Mouse (Mus musculus): ENCODE results near the gene Pde4dip. TPM values are rescaled to one million over a fixed set of nuclear protein-coding genes. Genes with fewer than 3 reads are reported as not detected.

Gene Pde4dip
- polyA plus RNA-seq, 1 experiment from 2014 or later, result 27.1 TPM

- WGBS, result 2% methylated on average over 47 of the region's 47 CpGs
- H3K4me3 ChIP-seq (ENCODE audit: low read depth, low read length), result peak overlapping the region; percentile 77
- H3K9me3 ChIP-seq (ENCODE audit: control insufficient read depth, low read depth, low read length), result no peaks in the 10 kb centered on the region
- H3K27me3 ChIP-seq (ENCODE audit: control insufficient read depth, insufficient read depth, low read length), result no peaks in the 10 kb centered on the region
- peak overlapping the region; percentile 86 for H3K27ac ChIP-seq (ENCODE audit: low read length)
- no peaks in the 10 kb centered on the region for H3K36me3 ChIP-seq (ENCODE audit: control insufficient read depth, insufficient read depth, low read length)
- H3K4me2 ChIP-seq (replicated peaks; ENCODE audit: low read depth, low read length), result peak overlapping the region; percentile 94
- ATAC-seq (ENCODE audit: insufficient number of reproducible peaks, insufficient read depth, low FRiP score, low read depth), result peak; percentile 97
- H3K4me1 ChIP-seq (ENCODE audit: control insufficient read depth, insufficient read depth, low read length), result peaks cover 16% of the 10 kb centered on the region; the same call in 1 of the 2 replicates
- H3K9ac ChIP-seq (replicated peaks; ENCODE audit: low read depth, low read length), result peak overlapping the region; percentile 78
These were observed 120.4 kb downstream of the Pde4dip start for GRCm38 (mm10) chr3:97767771-97768762.

- H3K4me2 ChIP-seq (replicated peaks; ENCODE audit: low read depth, low read length), result peak overlapping the region; percentile 94
- WGBS, result 3% methylated on average over 40 of the region's 40 CpGs
- ATAC-seq (ENCODE audit: insufficient number of reproducible peaks, insufficient read depth, low FRiP score, low read depth), result no peak; the same call in 1 of the 2 replicates
These were observed 121.3 kb downstream of the Pde4dip start for GRCm38 (mm10) chr3:97767041-97767770.

GRCm38 (mm10) chr3:97766459-97766858 lies 122.0 kb downstream of the Pde4dip start:
- Histone ChIP-seq H3K27me3 (ENCODE audit: control insufficient read depth, insufficient read depth, low read length) (no peaks in the 10 kb centered on the region), H3K4me1 (ENCODE audit: control insufficient read depth, insufficient read depth, low read length) (peaks cover 16% of the 10 kb centered on the region; the same call in 1 of the 2 replicates), H3K9ac (replicated peaks; ENCODE audit: low read depth, low read length) (peak overlapping the region; percentile 78), H3K36me3 (ENCODE audit: control insufficient read depth, insufficient read depth, low read length) (no peaks in the 10 kb centered on the region), H3K27ac (ENCODE audit: low read length) (no peak overlapping the region), H3K4me2 (replicated peaks; ENCODE audit: low read depth, low read length) (peak overlapping the region; percentile 94), H3K9me3 (ENCODE audit: control insufficient read depth, low read depth, low read length) (no peaks in the 10 kb centered on the region), H3K4me3 (ENCODE audit: low read depth, low read length) (peak overlapping the region; percentile 77)
- ATAC-seq (ENCODE audit: insufficient number of reproducible peaks, insufficient read depth, low FRiP score, low read depth), result no peak
- WGBS, result 49% methylated on average over 9 of the region's 9 CpGs

More at GRCm38 (mm10) chr3:97767041-97767770, 121.3 kb downstream of the Pde4dip start:
- Histone ChIP-seq H3K4me1 (ENCODE audit: control insufficient read depth, insufficient read depth, low read length) (peaks cover 16% of the 10 kb centered on the region; the same call in 1 of the 2 replicates), H3K9ac (replicated peaks; ENCODE audit: low read depth, low read length) (peak overlapping the region; percentile 78), H3K27ac (ENCODE audit: low read length) (peak overlapping the region; percentile 86), H3K27me3 (ENCODE audit: control insufficient read depth, insufficient read depth, low read length) (no peaks in the 10 kb centered on the region), H3K4me3 (ENCODE audit: low read depth, low read length) (peak overlapping the region; percentile 77), H3K36me3 (ENCODE audit: control insufficient read depth, insufficient read depth, low read length) (no peaks in the 10 kb centered on the region), H3K9me3 (ENCODE audit: control insufficient read depth, low read depth, low read length) (no peaks in the 10 kb centered on the region)

GRCm38 (mm10) chr3:97764152-97764551 lies 124.4 kb downstream of the Pde4dip start:
- Histone ChIP-seq H3K27me3 (ENCODE audit: control insufficient read depth, insufficient read depth, low read length) (no peaks in the 10 kb centered on the region), H3K27ac (ENCODE audit: low read length) (no peak overlapping the region), H3K4me2 (replicated peaks; ENCODE audit: low read depth, low read length) (peak overlapping the region; percentile 15), H3K4me3 (ENCODE audit: low read depth, low read length) (no peak overlapping the region), H3K9me3 (ENCODE audit: control insufficient read depth, low read depth, low read length) (no peaks in the 10 kb centered on the region), H3K4me1 (ENCODE audit: control insufficient read depth, insufficient read depth, low read length) (peaks cover 16% of the 10 kb centered on the region; the same call in 1 of the 2 replicates), H3K9ac (replicated peaks; ENCODE audit: low read depth, low read length) (no peak overlapping the region), H3K36me3 (ENCODE audit: control insufficient read depth, insufficient read depth, low read length) (no peaks in the 10 kb centered on the region)
- ATAC-seq (ENCODE audit: insufficient number of reproducible peaks, insufficient read depth, low FRiP score, low read depth), result no peak
- WGBS, result 57% methylated on average over 5 of the region's 5 CpGs

- no peak for ATAC-seq (ENCODE audit: insufficient number of reproducible peaks, insufficient read depth, low FRiP score, low read depth)
- H3K36me3 ChIP-seq (ENCODE audit: control insufficient read depth, insufficient read depth, low read length), result peaks cover 7% of the 10 kb centered on the region
- H3K27me3 ChIP-seq (ENCODE audit: control insufficient read depth, insufficient read depth, low read length), result no peaks in the 10 kb centered on the region
- H3K9ac ChIP-seq (replicated peaks; ENCODE audit: low read depth, low read length), result no peak overlapping the region
- no peak overlapping the region for H3K4me3 ChIP-seq (ENCODE audit: low read depth, low read length)
- no peak overlapping the region for H3K27ac ChIP-seq (ENCODE audit: low read length)
- no peak overlapping the region for H3K4me2 ChIP-seq (replicated peaks; ENCODE audit: low read depth, low read length)
- WGBS, result 69% methylated on average over 6 of the region's 6 CpGs
- no peaks in the 10 kb centered on the region for H3K9me3 ChIP-seq (ENCODE audit: control insufficient read depth, low read depth, low read length)
- H3K4me1 ChIP-seq (ENCODE audit: control insufficient read depth, insufficient read depth, low read length), result peaks cover 15% of the 10 kb centered on the region; the same call in 1 of the 2 replicates
These were observed 126.6 kb downstream of the Pde4dip start for GRCm38 (mm10) chr3:97761951-97762350.

- Histone ChIP-seq H3K4me2 (replicated peaks; ENCODE audit: low read depth, low read length) (no peak overlapping the region), H3K9me3 (ENCODE audit: control insufficient read depth, low read depth, low read length) (no peaks in the 10 kb centered on the region), H3K9ac (replicated peaks; ENCODE audit: low read depth, low read length) (no peak overlapping the region), H3K27me3 (ENCODE audit: control insufficient read depth, insufficient read depth, low read length) (no peaks in the 10 kb centered on the region), H3K4me3 (ENCODE audit: low read depth, low read length) (no peak overlapping the region), H3K27ac (ENCODE audit: low read length) (no peak overlapping the region), H3K4me1 (ENCODE audit: control insufficient read depth, insufficient read depth, low read length) (peaks cover 8% of the 10 kb centered on the region; the same call in 1 of the 2 replicates), H3K36me3 (ENCODE audit: control insufficient read depth, insufficient read depth, low read length) (peaks cover 15% of the 10 kb centered on the region)
- no peak for ATAC-seq (ENCODE audit: insufficient number of reproducible peaks, insufficient read depth, low FRiP score, low read depth)
- 93% methylated on average over 5 of the region's 5 CpGs for whole genome bisulfite sequencing
These were observed 127.3 kb downstream of the Pde4dip start for GRCm38 (mm10) chr3:97761168-97761567.

GRCm38 (mm10) chr3:97759846-97760245 lies 128.7 kb downstream of the Pde4dip start:
- Histone ChIP-seq H3K9me3 (ENCODE audit: control insufficient read depth, low read depth, low read length) (no peaks in the 10 kb centered on the region), H3K4me3 (ENCODE audit: low read depth, low read length) (no peak overlapping the region), H3K4me2 (replicated peaks; ENCODE audit: low read depth, low read length) (no peak overlapping the region), H3K4me1 (ENCODE audit: control insufficient read depth, insufficient read depth, low read length) (no peaks in the 10 kb centered on the region; the same call in 1 of the 2 replicates), H3K27ac (ENCODE audit: low read length) (no peak overlapping the region), H3K36me3 (ENCODE audit: control insufficient read depth, insufficient read depth, low read length) (peaks cover 29% of the 10 kb centered on the region), H3K9ac (replicated peaks; ENCODE audit: low read depth, low read length) (no peak overlapping the region), H3K27me3 (ENCODE audit: control insufficient read depth, insufficient read depth, low read length) (no peaks in the 10 kb centered on the region)
- WGBS, result 76% methylated on average over 5 of the region's 5 CpGs
- ATAC-seq (ENCODE audit: insufficient number of reproducible peaks, insufficient read depth, low FRiP score, low read depth), result no peak

GRCm38 (mm10) chr3:97757501-97757900 lies 131.0 kb downstream of the Pde4dip start:
- H3K27me3 ChIP-seq (ENCODE audit: control insufficient read depth, insufficient read depth, low read length), result no peaks in the 10 kb centered on the region
- H3K9ac ChIP-seq (replicated peaks; ENCODE audit: low read depth, low read length), result no peak overlapping the region
- whole genome bisulfite sequencing, result 93% methylated on average over 10 of the region's 10 CpGs
- H3K36me3 ChIP-seq (ENCODE audit: control insufficient read depth, insufficient read depth, low read length), result peaks cover 49% of the 10 kb centered on the region
- H3K27ac ChIP-seq (ENCODE audit: low read length), result no peak overlapping the region
- H3K9me3 ChIP-seq (ENCODE audit: control insufficient read depth, low read depth, low read length), result no peaks in the 10 kb centered on the region
- no peaks in the 10 kb centered on the region for H3K4me1 ChIP-seq (ENCODE audit: control insufficient read depth, insufficient read depth, low read length)
- H3K4me3 ChIP-seq (ENCODE audit: low read depth, low read length), result no peak overlapping the region
- no peak for ATAC-seq (ENCODE audit: insufficient number of reproducible peaks, insufficient read depth, low FRiP score, low read depth)
- H3K4me2 ChIP-seq (replicated peaks; ENCODE audit: low read depth, low read length), result no peak overlapping the region
